Mouse (Mus musculus) neural tube, postnatal 0 days (tissue): ENCODE data around the gene Zfyve1. TPM values are rescaled to one million over a fixed set of nuclear protein-coding genes. Genes with fewer than 3 reads are reported as not detected.

Experiments
- polyA plus RNA-seq: library from polyadenylated mRNA; unstranded; fragments of >200 nt; fragmentation: Nextera tagmentation; extraction: Ambion mirVana; gene quantifications from 2 replicates; pipeline ENCODE4 v1.2.1, GENCODE M21; 2015

Gene Zfyve1
- 10.1 and 11.5 TPM in 2 replicates for polyA plus RNA-seq

DNA sequence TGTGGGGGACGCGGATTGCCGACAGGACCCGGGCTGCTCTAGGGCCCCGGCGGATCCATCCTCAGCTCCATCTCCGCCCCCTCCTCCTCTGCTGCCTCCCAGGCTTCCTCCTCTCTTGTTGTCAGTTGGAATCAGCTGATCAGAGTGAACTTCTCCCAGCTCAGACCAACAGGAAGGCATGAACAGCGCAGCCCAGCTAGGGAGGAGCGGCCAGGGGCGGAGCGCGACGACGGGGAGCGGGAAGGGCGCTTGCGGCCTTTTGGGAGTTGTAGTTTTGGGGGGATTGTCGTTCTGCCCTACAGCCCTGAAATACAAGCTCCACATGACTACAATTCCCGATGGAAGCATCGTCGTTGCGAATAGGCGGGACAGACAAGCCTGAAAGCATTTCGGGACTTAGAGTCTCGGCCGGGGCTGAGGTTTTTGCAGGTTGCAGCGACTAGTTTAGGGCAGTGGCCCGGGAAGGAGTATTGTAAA, at the start of gene Zfyve1:
Gene Zfyve1 (minus strand): TSS at position 198 of the 477 bp plus-strand sequence.

GRCm38 (mm10) chr12:83630936-83631335, 33.9 kb upstream of the Zfyve1 start, which contains the start of gene Rbm25:
Gene Rbm25 (plus strand): TSS chr12:83631236.

GRCm38 (mm10) chr12:83520311-83520890, 76.6 kb downstream of the Zfyve1 start, which contains the start of gene Dcaf4:
Gene Dcaf4 (plus strand): TSS chr12:83520466.

Other genes starting within 250 kb of the Zfyve1 start
- gene Dpf3, start 109.5 kb downstream of the Zfyve1 start, polyA plus RNA-seq: 11.7 and 13.9 TPM in 2 replicates
- 34.3 and 35.4 TPM in 2 replicates for gene Dcaf4, start 76.8 kb downstream of the Zfyve1 start, polyA plus RNA-seq
- gene Rbm25, start 34.0 kb upstream of the Zfyve1 start, polyA plus RNA-seq: 188 and 208 TPM in 2 replicates
- gene Psen1, start 90.9 kb upstream of the Zfyve1 start, polyA plus RNA-seq: 51.7 and 56.1 TPM in 2 replicates
- gene Papln, start 166.4 kb upstream of the Zfyve1 start, polyA plus RNA-seq: 0.31 and 0.38 TPM in 2 replicates